Mouse (Mus musculus) midbrain, embryonic 14.5 days (tissue): ENCODE measurements around the gene Man1b1. TPM values are rescaled to one million over a fixed set of nuclear protein-coding genes. Genes with fewer than 3 reads are reported as not detected.

ENCODE experiments used
- ATAC-seq: fragments of 200-750 bp; cut with Nextera tagmentation; 2 replicates; pipeline ENCODE4 v1.8.0; 2017; ENCODE audit warnings: moderate number of reproducible peaks, moderate library complexity; ENCODE audit not compliant: low FRiP score, low TSS enrichment
- DNase-seq: peaks from one replicate; pipeline ENCODE4 v3.0.0-alpha.2; 2015
- H3K27ac ChIP-seq: fragments of 300-500 bp; sonication (generic); replicated peaks from 2 replicates; pipeline ENCODE4 v1.5.1; 2014; ENCODE audit warnings: mild to moderate bottlenecking, low read depth, low read length, moderate library complexity
- H3K27me3 ChIP-seq: fragments of 300-500 bp; sonication (generic); 2 replicates; pipeline ENCODE4 v1.6.1; 2014; ENCODE audit warnings: low read length, control low read depth, mixed read lengths; ENCODE audit not compliant: control insufficient read depth, insufficient read depth
- H3K36me3 ChIP-seq: fragments of 300-500 bp; sonication (generic); 2 replicates; pipeline ENCODE4 v1.6.1; 2014; ENCODE audit warnings: low read length, control low read depth; ENCODE audit not compliant: control insufficient read depth, insufficient read depth
- H3K4me1 ChIP-seq: fragments of 300-500 bp; sonication (generic); 2 replicates; pipeline ENCODE4 v1.6.1; 2014; ENCODE audit warnings: mild to moderate bottlenecking, antibody characterized with exemption, low read length, control low read depth; ENCODE audit not compliant: control insufficient read depth, insufficient read depth
- H3K4me2 ChIP-seq: fragments of 300-500 bp; sonication (generic); 2 replicates; pipeline ENCODE4 v1.6.1; 2014; ENCODE audit warnings: mild to moderate bottlenecking, low read length, moderate library complexity
- H3K4me3 ChIP-seq: fragments of 300-500 bp; sonication (generic); replicated peaks from 2 replicates; pipeline ENCODE4 v1.5.1; 2014; ENCODE audit warnings: low read depth, low read length
- H3K9ac ChIP-seq: fragments of 300-500 bp; sonication (generic); replicated peaks from 2 replicates; pipeline ENCODE4 v1.6.1; 2014; ENCODE audit warnings: mild to moderate bottlenecking, low read length, moderate library complexity
- H3K9me3 ChIP-seq: fragments of 300-500 bp; sonication (generic); 2 replicates; pipeline ENCODE4 v1.6.1; 2016; ENCODE audit warnings: low read length, control low read depth, mixed read lengths; ENCODE audit not compliant: control insufficient read depth
- WGBS: fragments of 180-500 bp; shearing (Covaris S2); extraction: QIAGEN DNeasy Blood & Tissue Kit; methylation state at CpG from one replicate; pipeline ENCODE4 v1.1.7; 2014; 5-methylcytosine and 5-hydroxymethylcytosine counted together
- polyA plus RNA-seq: library from polyadenylated mRNA; unstranded; fragments of >200 nt; fragmentation: Nextera tagmentation; extraction: Ambion mirVana; gene quantifications from 2 replicates; pipeline ENCODE4 v1.2.1, GENCODE M21; 2014

Gene Man1b1
- polyA plus RNA-seq, 1 experiment from 2014 or later, result 71.2 TPM

- WGBS, result 82% methylated on average over 5 of the region's 5 CpGs
- DNase-seq (no peak), ATAC-seq (no peak)
- H3K9me3 ChIP-seq, result no peaks in the 10 kb centered on the region
- H3K36me3 ChIP-seq, result no peaks in the 10 kb centered on the region
- no peak overlapping the region for H3K4me2 ChIP-seq
- no peaks in the 10 kb centered on the region for H3K27me3 ChIP-seq
- no peaks in the 10 kb centered on the region for H3K4me1 ChIP-seq
- no peak overlapping the region for H3K4me3 ChIP-seq
- no peak overlapping the region for H3K9ac ChIP-seq
- no peak overlapping the region for H3K27ac ChIP-seq
Observed at GRCm38 (mm10) chr2:25384492-25384891, 52.4 kb downstream of the Man1b1 start.

DNA sequence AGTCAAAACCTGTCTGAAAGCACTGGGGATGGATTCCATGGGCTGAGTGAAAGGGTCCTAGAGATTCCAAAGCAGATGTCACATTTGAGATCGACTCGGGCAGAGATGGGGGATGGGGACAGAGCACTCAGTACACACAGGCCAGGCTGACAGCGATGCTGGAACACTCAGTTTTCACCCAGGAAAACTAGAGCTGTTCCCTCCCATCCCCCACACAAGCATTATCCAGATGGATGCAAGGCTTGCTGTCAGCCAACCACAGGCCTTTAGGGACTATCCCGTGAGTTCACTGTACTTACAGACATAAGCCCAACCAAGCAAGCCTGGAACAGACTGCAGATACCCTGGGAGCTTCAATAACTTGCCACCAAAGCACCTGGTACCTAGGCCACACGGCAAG lies 59.1 kb downstream of the Man1b1 start:
- H3K36me3 ChIP-seq, result no peaks in the 10 kb centered on the region
- H3K9me3 ChIP-seq, result no peaks in the 10 kb centered on the region
- DNase-seq (no peak), ATAC-seq (no peak)
- no peak overlapping the region for H3K27ac ChIP-seq
- H3K9ac ChIP-seq, result no peak overlapping the region
- no peaks in the 10 kb centered on the region for H3K4me1 ChIP-seq
- 67% methylated on average over 5 of the region's 5 CpGs for WGBS
- no peak overlapping the region for H3K4me3 ChIP-seq
- peaks cover 21% of the 10 kb centered on the region for H3K27me3 ChIP-seq
- no peak overlapping the region for H3K4me2 ChIP-seq

- Histone ChIP-seq H3K9me3 (no peaks in the 10 kb centered on the region), H3K36me3 (no peaks in the 10 kb centered on the region), H3K9ac (no peak overlapping the region), H3K27me3 (peaks cover 48% of the 10 kb centered on the region), H3K4me3 (no peak overlapping the region), H3K27ac (no peak overlapping the region), H3K4me1 (no peaks in the 10 kb centered on the region), H3K4me2 (no peak overlapping the region)
- WGBS, result 17% methylated on average over 3 of the region's 3 CpGs
- peak; percentile 37 for DNase-seq
- ATAC-seq, result peak; percentile 8; the same call in 1 of the 2 replicates
Observed at GRCm38 (mm10) chr2:25394281-25395221, 62.4 kb downstream of the Man1b1 start.

DNA sequence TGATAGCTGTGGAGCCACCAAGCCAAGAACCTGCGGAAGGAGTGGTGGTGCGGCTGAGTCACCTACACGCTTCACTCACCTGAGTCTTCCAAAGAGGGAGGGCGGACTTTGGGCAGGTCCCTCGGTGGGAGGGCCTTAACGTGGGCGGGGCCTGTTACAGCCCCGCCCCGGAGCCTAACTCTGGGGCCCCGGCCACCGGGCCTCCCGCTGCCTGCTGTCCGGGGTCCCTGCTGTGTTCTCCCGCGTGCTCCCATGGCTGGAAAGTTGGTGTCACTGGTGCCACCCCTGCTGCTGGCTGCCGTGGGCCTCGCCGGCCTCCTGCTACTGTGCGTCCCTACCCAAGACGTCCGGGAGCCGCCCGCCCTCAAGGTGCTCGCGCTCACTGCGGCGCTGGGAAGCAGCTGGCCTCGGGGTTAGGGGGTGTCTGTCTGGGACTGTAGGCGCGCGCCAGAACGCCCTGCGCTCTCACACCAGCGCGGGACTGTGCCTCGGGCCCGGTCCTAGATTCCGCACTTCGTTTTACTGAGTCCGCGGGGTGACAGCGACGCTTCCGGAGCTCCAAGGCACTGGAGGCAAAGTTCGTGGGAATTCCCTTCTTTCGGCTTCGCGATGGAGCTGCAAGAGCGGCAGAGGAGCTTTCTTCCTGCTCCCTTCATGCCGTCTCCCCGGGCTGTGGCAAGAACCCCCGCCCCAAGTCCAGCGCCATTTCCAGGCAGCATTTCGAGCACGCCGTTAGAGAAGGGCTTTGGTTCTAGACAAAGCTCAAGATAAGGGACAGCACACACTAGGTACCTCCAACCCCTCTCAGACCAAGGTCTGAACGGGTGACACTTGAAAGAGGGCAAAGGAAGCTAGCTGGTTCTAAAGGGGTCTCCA lies 63.8 kb downstream of the Man1b1 start, which contains the start of gene Entpd2:
TSS of gene Entpd2 (plus strand) at position 154 of the 876 bp plus-strand sequence.
- no peak within 1 kb of the TSS for H3K27ac ChIP-seq
- peak within 1 kb of the TSS; percentile 53 for H3K4me2 ChIP-seq
- WGBS, result 2% methylated on average over 57 of the region's 57 CpGs
- H3K4me1 ChIP-seq, result peaks cover 5% of the 10 kb centered on the region; the same call in 1 of the 2 replicates
- peak within 1 kb of the TSS; percentile 23 for H3K4me3 ChIP-seq
- no peak for ATAC-seq
- peak; percentile 58 for DNase-seq
- H3K9me3 ChIP-seq, result no peaks in the 10 kb centered on the region
- no peaks in the 10 kb centered on the region for H3K36me3 ChIP-seq
- no peak within 1 kb of the TSS; the same call in 1 of the 2 replicates for H3K9ac ChIP-seq
- peaks cover 58% of the 10 kb centered on the region for H3K27me3 ChIP-seq

GRCm38 (mm10) chr2:25396597-25396983 lies 64.5 kb downstream of the Man1b1 start:
- ATAC-seq, result no peak
- peaks cover 61% of the 10 kb centered on the region for H3K27me3 ChIP-seq
- 18% methylated on average over 3 of the region's 3 CpGs for WGBS

DNA sequence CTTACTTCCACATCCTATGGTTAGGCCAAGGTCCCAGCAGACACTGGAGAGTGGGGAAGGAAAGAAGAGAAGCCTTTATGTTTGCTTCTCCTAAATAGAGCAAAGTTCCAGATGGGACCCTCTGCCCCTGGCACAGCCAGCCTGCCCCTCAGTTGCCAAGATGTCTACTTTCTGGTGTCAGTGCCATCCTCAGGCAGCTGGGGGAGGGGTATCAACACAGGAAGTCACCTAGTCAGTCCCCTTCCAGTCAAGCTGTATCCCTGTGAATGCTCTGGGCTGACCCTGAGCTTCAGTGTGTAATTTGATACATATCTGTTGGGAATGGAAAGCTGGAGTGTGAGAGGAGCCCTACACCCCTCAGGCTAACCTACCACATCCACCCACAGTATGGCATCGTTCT lies 64.9 kb downstream of the Man1b1 start:
- ATAC-seq, result no peak
- H3K9ac ChIP-seq, result no peak overlapping the region
- H3K36me3 ChIP-seq, result no peaks in the 10 kb centered on the region
- no peaks in the 10 kb centered on the region for H3K9me3 ChIP-seq
- no peak overlapping the region for H3K27ac ChIP-seq
- H3K4me2 ChIP-seq, result no peak overlapping the region
- no peak for DNase-seq
- 68% methylated on average over 1 of the region's 1 CpGs for WGBS
- peaks cover 5% of the 10 kb centered on the region; the same call in 1 of the 2 replicates for H3K4me1 ChIP-seq
- peaks cover 61% of the 10 kb centered on the region for H3K27me3 ChIP-seq
- no peak overlapping the region for H3K4me3 ChIP-seq

More at GRCm38 (mm10) chr2:25396597-25396983, 64.5 kb downstream of the Man1b1 start:
- peaks cover 5% of the 10 kb centered on the region; the same call in 1 of the 2 replicates for H3K4me1 ChIP-seq
- H3K36me3 ChIP-seq, result no peaks in the 10 kb centered on the region
- no peak for DNase-seq
- no peak overlapping the region; the same call in 1 of the 2 replicates for H3K4me2 ChIP-seq
- no peaks in the 10 kb centered on the region for H3K9me3 ChIP-seq
- H3K27ac ChIP-seq, result no peak overlapping the region
- H3K4me3 ChIP-seq, result no peak overlapping the region
- no peak overlapping the region; the same call in 1 of the 2 replicates for H3K9ac ChIP-seq

DNA sequence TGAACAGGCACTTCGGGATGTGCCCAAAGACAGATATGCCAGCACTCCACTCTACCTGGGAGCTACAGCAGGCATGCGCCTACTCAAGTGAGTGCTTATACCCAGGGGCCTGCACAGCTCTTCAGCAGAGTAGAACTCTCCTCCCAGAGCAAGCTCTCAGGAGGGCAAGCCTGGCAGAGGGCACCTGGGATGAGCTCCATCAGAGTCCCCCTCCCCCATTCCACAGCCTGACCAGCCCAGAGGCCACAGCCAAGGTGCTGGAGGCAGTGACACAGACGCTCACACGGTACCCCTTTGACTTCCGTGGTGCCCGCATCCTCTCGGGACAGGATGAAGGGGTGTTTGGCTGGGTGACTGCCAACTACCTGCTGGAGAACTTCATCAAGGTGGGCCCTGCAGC lies 65.9 kb downstream of the Man1b1 start:
- no peak for DNase-seq
- H3K9me3 ChIP-seq, result no peaks in the 10 kb centered on the region
- H3K9ac ChIP-seq, result no peak overlapping the region
- no peaks in the 10 kb centered on the region for H3K36me3 ChIP-seq
- no peak overlapping the region for H3K4me3 ChIP-seq
- H3K27ac ChIP-seq, result no peak overlapping the region
- WGBS, result 95% methylated on average over 7 of the region's 7 CpGs
- H3K27me3 ChIP-seq, result peaks cover 61% of the 10 kb centered on the region
- no peak overlapping the region for H3K4me2 ChIP-seq
- ATAC-seq, result no peak
- H3K4me1 ChIP-seq, result peaks cover 5% of the 10 kb centered on the region; the same call in 1 of the 2 replicates

DNA sequence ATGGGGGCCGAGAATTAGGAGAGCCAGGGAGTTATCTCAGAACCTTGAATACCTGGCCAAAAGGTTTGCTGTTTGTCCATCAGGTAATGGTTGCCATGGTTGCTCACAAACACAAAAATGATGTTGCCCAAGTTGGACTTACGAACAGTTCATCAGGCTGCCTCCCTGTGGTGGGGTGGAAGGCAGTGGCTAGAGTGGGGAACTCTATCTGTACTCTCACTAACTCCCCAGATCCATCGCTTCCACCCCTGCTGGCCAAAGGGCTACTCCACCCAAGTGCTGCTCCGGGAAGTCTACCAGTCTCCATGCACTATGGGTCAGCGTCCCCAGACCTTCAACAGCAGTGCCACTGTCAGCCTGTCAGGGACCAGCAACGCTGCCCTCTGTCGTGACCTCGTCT lies 66.9 kb downstream of the Man1b1 start, which contains the start of gene Npdc1:
TSS of gene Npdc1 (plus strand) at position 301 of the 400 bp plus-strand sequence.
- no peak within 1 kb of the TSS; the same call in 1 of the 2 replicates for H3K4me2 ChIP-seq
- 63% methylated on average over 8 of the region's 8 CpGs for WGBS
- no peak within 1 kb of the TSS for H3K27ac ChIP-seq
- no peak within 1 kb of the TSS for H3K9ac ChIP-seq
- peaks cover 9% of the 10 kb centered on the region for H3K4me1 ChIP-seq
- DNase-seq, result no peak
- no peaks in the 10 kb centered on the region for H3K9me3 ChIP-seq
- no peaks in the 10 kb centered on the region for H3K36me3 ChIP-seq
- H3K27me3 ChIP-seq, result peaks cover 61% of the 10 kb centered on the region
- ATAC-seq, result no peak
- H3K4me3 ChIP-seq, result peak within 1 kb of the TSS; percentile 24; the same call in 1 of the 2 replicates
